Mouse (Mus musculus) G1E (cell line): ENCODE measurements around the gene Xylb.

Experiments used
- CTCF ChIP-seq: IDR thresholded peaks from 2 replicates; pipeline ENCODE4 v1.5.1; 2012; ENCODE audit warnings: low read depth, low read length, inconsistent platforms, mixed read lengths
- GATA2 ChIP-seq: IDR thresholded peaks from 2 replicates; pipeline ENCODE4 v1.6.1; 2012; ENCODE audit warnings: low read depth, low read length, inconsistent platforms, borderline replicate concordance

- no peak for TF ChIP-seq CTCF
- no peak for TF ChIP-seq GATA2
Observed at GRCm38 (mm10) chr9:119435855-119436254, 78.7 kb downstream of the Xylb start.
